Mouse (Mus musculus) bone marrow macrophage, adult 2 months (primary cell): ENCODE measurements around the gene Psen2. TPM values are rescaled to one million over a fixed set of nuclear protein-coding genes. Genes with fewer than 3 reads are reported as not detected.

Source experiments
- H3K27ac ChIP-seq: 2 replicates; pipeline ENCODE4 v1.5.1; 2012; ENCODE audit warnings: low read depth, low read length; ENCODE audit not compliant: insufficient read depth
- H3K4me1 ChIP-seq: 2 replicates; pipeline ENCODE4 v1.6.1; 2012; ENCODE audit warnings: low read length; ENCODE audit not compliant: control insufficient read depth, insufficient read depth
- H3K4me3 ChIP-seq: 2 replicates; pipeline ENCODE4 v1.5.1; 2012; ENCODE audit warnings: mild to moderate bottlenecking, low read length, moderate library complexity; ENCODE audit not compliant: insufficient read depth
- CTCF ChIP-seq: IDR thresholded peaks from 2 replicates; pipeline ENCODE4 v1.5.1; 2012; ENCODE audit warnings: low read depth, mild to moderate bottlenecking, low read length, moderate library complexity
- POLR2A ChIP-seq: IDR thresholded peaks from 2 replicates; pipeline ENCODE4 v1.6.1; 2012; ENCODE audit warnings: mild to moderate bottlenecking, low read depth, low read length, borderline replicate concordance
- polyA plus RNA-seq: library from polyadenylated mRNA; stranded (reverse); fragments of >200 nt; gene quantifications from 2 replicates; pipeline ENCODE4 v1.2.4, GENCODE M21; 2012; ENCODE audit not compliant: missing spikeins, insufficient read depth, insufficient read length

Psen2 gene
- polyA plus RNA-seq, 1 experiment: 70.9 TPM

- H3K4me3 ChIP-seq: no peak overlapping the region
- H3K27ac ChIP-seq: no peak overlapping the region
- TF ChIP-seq CTCF (no peak), POLR2A (no peak)
- peaks cover 61% of the 10 kb centered on the region for H3K4me1 ChIP-seq
Observed at GRCm38 (mm10) chr1:180251176-180252048, 11.8 kb downstream of the Psen2 start.

- Histone ChIP-seq H3K27ac (peak overlapping the region; percentile 20), H3K4me1 (peaks cover 66% of the 10 kb centered on the region), H3K4me3 (peak overlapping the region; percentile 35; the same call in 1 of the 2 replicates)
- TF ChIP-seq CTCF: no peak
- no peak for TF ChIP-seq POLR2A
Observed at GRCm38 (mm10) chr1:180250441-180250830, 12.8 kb downstream of the Psen2 start.

GRCm38 (mm10) chr1:180249666-180250440 lies 13.4 kb downstream of the Psen2 start:
- Histone ChIP-seq H3K27ac (peak overlapping the region; percentile 20), H3K4me3 (peak overlapping the region; percentile 35), H3K4me1 (peaks cover 63% of the 10 kb centered on the region)
- TF ChIP-seq CTCF (peak; percentile 17; the same call in 1 of the 2 replicates), POLR2A (no peak)

- no peak overlapping the region for H3K4me3 ChIP-seq
- no peak overlapping the region for H3K27ac ChIP-seq
- no peak for TF ChIP-seq CTCF
- TF ChIP-seq POLR2A: no peak
- H3K4me1 ChIP-seq: peaks cover 52% of the 10 kb centered on the region
Observed at GRCm38 (mm10) chr1:180248593-180249146, 14.6 kb downstream of the Psen2 start.

- Histone ChIP-seq H3K4me1 (peaks cover 46% of the 10 kb centered on the region), H3K27ac (no peak overlapping the region), H3K4me3 (no peak overlapping the region)
- TF ChIP-seq POLR2A (no peak), CTCF (no peak)
Observed at GRCm38 (mm10) chr1:180247901-180248300, 15.3 kb downstream of the Psen2 start.

GRCm38 (mm10) chr1:180245741-180246507 lies 17.3 kb downstream of the Psen2 start:
- no peak overlapping the region for H3K4me3 ChIP-seq
- no peak for TF ChIP-seq CTCF
- no peak for TF ChIP-seq POLR2A
- peaks cover 34% of the 10 kb centered on the region for H3K4me1 ChIP-seq
- no peak overlapping the region for H3K27ac ChIP-seq

- H3K4me1 ChIP-seq: peaks cover 28% of the 10 kb centered on the region
- TF ChIP-seq CTCF (no peak), POLR2A (no peak)
- H3K4me3 ChIP-seq: no peak overlapping the region
- H3K27ac ChIP-seq: 0 out of 2 replicates have a peak overlapping the region, but pooled peaks have one; percentile 19
Observed at GRCm38 (mm10) chr1:180231729-180232128, 31.5 kb downstream of the Psen2 start.

GRCm38 (mm10) chr1:180230580-180230979 lies 32.7 kb downstream of the Psen2 start:
- H3K4me3 ChIP-seq: no peak overlapping the region
- H3K4me1 ChIP-seq: peaks cover 28% of the 10 kb centered on the region
- TF ChIP-seq CTCF (peak; percentile 82), POLR2A (no peak)
- no peak overlapping the region for H3K27ac ChIP-seq

GRCm38 (mm10) chr1:180229906-180230305 lies 33.3 kb downstream of the Psen2 start:
- no peak overlapping the region for H3K27ac ChIP-seq
- peaks cover 28% of the 10 kb centered on the region for H3K4me1 ChIP-seq
- TF ChIP-seq CTCF (no peak), POLR2A (no peak)
- H3K4me3 ChIP-seq: no peak overlapping the region
